In genomic region chr7:118362258-118362657, GRCm38 (mm10) we compare ENCODE assay signal across 26 mouse cellular contexts.
"Had no signal": no experiment of that assay in that cellular context is flagged by ENCODE, and none has a peak within 500 bp of the region (broad histone marks: within the 10 kb centered on the region; RNA-seq: fewer than 3 reads in every experiment).

No protein-coding gene starts in this region.

- H3K9ac ChIP-seq: heart, embryonic 13.5 days; heart, embryonic 15.5 days; hindbrain, embryonic 13.5 days; hindbrain, embryonic 15.5 days; limb, embryonic 12.5 days; liver, embryonic 13.5 days; liver, embryonic 15.5 days had no signal

- H3K9me3 ChIP-seq: heart, embryonic 13.5 days; heart, embryonic 15.5 days; hindbrain, embryonic 13.5 days; hindbrain, embryonic 15.5 days; limb, embryonic 10.5 days; limb, embryonic 12.5 days; liver, embryonic 13.5 days; liver, embryonic 15.5 days had no signal

- H3K27me3 ChIP-seq: hindbrain, embryonic 13.5 days; hindbrain, embryonic 15.5 days; limb, embryonic 12.5 days; liver, embryonic 13.5 days; liver, embryonic 15.5 days had no signal

- H3K4me1 ChIP-seq: heart, embryonic 13.5 days; heart, embryonic 15.5 days; hindbrain, embryonic 15.5 days; liver, embryonic 13.5 days; liver, embryonic 15.5 days had no signal

- DNase-seq: gastrocnemius, postnatal 14 days; gastrocnemius, postnatal 36 days; heart, adult 2 months; heart, postnatal 14 days; heart, postnatal 36 days; kidney, adult 11 months; kidney, adult 2 months; kidney, adult 9 months; kidney, postnatal 10 days; kidney, postnatal 36 days; layer of hippocampus, adult 9-11 months; layer of hippocampus, postnatal 36 days; liver; liver, embryonic 13.5 days had no signal

- ATAC-seq: hindbrain, postnatal 0 days; intestine, embryonic 16.5 days had no signal

- H3K36me3 ChIP-seq: heart, embryonic 13.5 days; heart, embryonic 15.5 days; hindbrain, embryonic 13.5 days; hindbrain, embryonic 15.5 days; limb, embryonic 10.5 days; limb, embryonic 12.5 days; liver, embryonic 13.5 days; liver, embryonic 15.5 days had no signal

- H3K27ac ChIP-seq: heart, adult 2 months; heart, embryonic 13.5 days; heart, embryonic 15.5 days; hindbrain, embryonic 13.5 days; hindbrain, embryonic 15.5 days; hindbrain, postnatal 0 days; left cerebral cortex, adult 2 months; limb, embryonic 10.5 days; limb, embryonic 12.5 days; liver, embryonic 13.5 days; liver, embryonic 15.5 days had no signal

- H3K4me2 ChIP-seq: heart, embryonic 11.5 days; heart, embryonic 13.5 days; heart, embryonic 15.5 days; hindbrain, embryonic 13.5 days; hindbrain, embryonic 15.5 days; limb, embryonic 12.5 days; liver, embryonic 11.5 days; liver, embryonic 13.5 days; liver, embryonic 15.5 days had no signal

- H3K4me3 ChIP-seq: heart, adult 2 months; heart, embryonic 13.5 days; heart, embryonic 15.5 days; hindbrain, embryonic 13.5 days; hindbrain, embryonic 15.5 days; left cerebral cortex, adult 2 months; limb, embryonic 10.5 days; limb, embryonic 12.5 days; liver, embryonic 13.5 days; liver, embryonic 15.5 days had no signal
